Mouse (Mus musculus) brain, embryonic 14.5 days (tissue): ENCODE measurements around the gene Sh3rf1. TPM values are rescaled to one million over a fixed set of nuclear protein-coding genes. Genes with fewer than 3 reads are reported as not detected.

Experiments used
- DNase-seq: peaks from one replicate; pipeline ENCODE4 v3.0.0-alpha.2; 2011; ENCODE audit warnings: low read depth
- CTCF ChIP-seq: fragments of 200-500 bp; IDR thresholded peaks from 2 replicates; pipeline ENCODE4 v1.5.1; 2012; ENCODE audit warnings: inconsistent platforms, mild to moderate bottlenecking, moderate library complexity, borderline replicate concordance; ENCODE audit not compliant: insufficient read depth, insufficient read length; ENCODE audit errors: extremely low read depth
- POLR2A ChIP-seq: fragments of 200-500 bp; IDR thresholded peaks from 2 replicates; pipeline ENCODE4 v1.6.1; 2012; ENCODE audit warnings: mild to moderate bottlenecking, inconsistent platforms, borderline replicate concordance; ENCODE audit not compliant: poor library complexity, insufficient read depth, insufficient read length, severe bottlenecking; ENCODE audit errors: extremely low read depth
- polyA plus RNA-seq: library from polyadenylated mRNA; depleted of rRNA; stranded (reverse); fragments of >200 nt; gene quantifications from 2 replicates; pipeline ENCODE4 v1.2.3, GENCODE M21; 2012

The Sh3rf1 gene
- polyA plus RNA-seq, 1 experiment, result 33.3 TPM

DNA sequence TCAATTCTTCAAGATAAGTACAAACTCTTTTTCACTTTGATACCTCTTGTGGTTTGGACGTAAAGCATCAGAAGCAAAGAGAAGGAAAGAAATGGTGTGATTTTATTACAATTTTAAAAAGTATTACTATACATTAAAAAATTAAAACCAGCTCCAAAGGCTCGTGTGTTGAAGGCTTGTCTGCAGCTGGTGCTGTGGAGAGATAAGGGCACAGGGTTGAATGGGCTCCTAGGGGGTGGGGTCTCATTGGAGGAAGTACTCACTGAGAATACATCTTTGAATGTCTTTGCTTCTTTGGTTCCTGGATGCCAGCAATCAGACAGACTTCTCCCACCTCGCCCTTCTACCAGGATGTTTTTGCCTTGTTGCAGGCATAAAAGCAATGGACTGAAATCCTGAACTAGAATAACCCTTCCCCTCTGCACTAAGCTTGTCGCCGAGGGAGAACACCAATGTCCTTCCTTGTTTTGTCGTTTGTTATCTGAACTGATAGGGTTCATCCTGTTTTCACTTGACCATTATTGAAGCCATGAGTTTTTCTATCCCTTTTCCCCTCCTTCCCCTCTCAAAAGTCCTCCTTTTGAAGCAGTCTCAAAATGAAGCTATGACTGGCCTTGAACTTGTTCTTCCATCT is 23.3 kb upstream of the Sh3rf1 start:
- DNase-seq, result no peak

DNA sequence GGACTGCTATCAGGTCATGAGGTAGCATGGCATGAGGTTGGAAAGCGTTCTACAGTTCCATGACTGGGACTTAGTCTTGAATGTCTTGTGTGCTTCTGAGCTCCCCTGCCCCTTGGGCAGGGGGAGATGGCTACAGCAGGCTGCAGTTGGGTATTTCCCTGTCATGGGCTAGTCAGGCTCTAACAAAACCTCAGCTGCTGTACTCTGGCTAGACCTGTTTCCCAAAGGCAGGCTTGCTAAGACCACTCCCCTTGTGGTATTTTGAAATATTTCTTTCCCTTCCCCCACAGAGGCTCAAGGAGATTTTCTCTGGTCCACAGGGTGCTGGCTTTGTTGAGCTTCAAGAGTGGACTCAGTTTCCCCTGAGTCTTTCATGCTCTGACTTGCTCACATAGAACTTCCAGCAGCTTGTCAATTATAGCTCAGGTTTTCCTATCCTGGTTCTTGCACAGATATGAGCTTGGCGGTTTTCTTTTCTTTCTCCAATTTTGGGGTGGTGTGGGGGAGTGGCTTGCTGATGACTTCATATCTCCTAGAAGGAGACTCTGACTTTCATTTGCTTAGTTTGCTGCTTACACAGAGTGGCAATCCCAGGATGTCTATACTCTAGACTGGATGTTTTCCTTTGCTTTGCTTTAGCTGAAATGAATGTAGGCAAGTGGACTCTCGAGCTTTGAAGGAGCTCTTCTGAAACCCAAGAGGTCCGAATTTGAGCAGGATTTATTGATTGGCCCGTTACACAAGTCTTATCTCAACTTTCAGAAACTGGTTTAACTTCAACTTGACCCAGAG is 20.4 kb upstream of the Sh3rf1 start:
- DNase-seq, result no peak
- no peak for TF ChIP-seq POLR2A
- no peak for TF ChIP-seq CTCF

More for the DNA sequence above, 23.3 kb upstream of the Sh3rf1 start:
- TF ChIP-seq POLR2A (no peak), CTCF (no peak)

- no peak for TF ChIP-seq POLR2A
- no peak for TF ChIP-seq CTCF
Observed at GRCm38 (mm10) chr8:61206876-61207275, 16.8 kb upstream of the Sh3rf1 start.

DNA sequence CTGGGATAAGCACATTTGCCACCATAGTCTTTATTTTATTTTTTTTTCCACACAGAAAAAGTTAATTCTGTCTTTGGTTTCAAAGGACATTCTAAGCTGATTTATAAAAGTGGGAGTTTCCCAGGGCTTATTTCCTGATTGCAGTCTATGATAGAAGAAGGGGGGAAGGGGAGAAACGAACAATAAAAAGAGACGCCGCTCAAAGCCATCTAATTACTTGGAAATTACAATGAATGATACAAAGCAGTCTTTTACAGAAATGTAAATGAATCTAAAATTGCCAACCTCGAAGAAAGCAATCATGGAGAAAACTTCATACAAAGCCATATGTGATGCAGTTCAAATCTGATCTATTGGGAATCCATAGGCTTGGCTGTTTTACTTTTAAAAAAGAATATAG is 16.0 kb upstream of the Sh3rf1 start:
- no peak for TF ChIP-seq CTCF
- no peak for TF ChIP-seq POLR2A
- peak; percentile 60 for DNase-seq

More at GRCm38 (mm10) chr8:61206876-61207275, 16.8 kb upstream of the Sh3rf1 start:
- DNase-seq, result no peak

DNA sequence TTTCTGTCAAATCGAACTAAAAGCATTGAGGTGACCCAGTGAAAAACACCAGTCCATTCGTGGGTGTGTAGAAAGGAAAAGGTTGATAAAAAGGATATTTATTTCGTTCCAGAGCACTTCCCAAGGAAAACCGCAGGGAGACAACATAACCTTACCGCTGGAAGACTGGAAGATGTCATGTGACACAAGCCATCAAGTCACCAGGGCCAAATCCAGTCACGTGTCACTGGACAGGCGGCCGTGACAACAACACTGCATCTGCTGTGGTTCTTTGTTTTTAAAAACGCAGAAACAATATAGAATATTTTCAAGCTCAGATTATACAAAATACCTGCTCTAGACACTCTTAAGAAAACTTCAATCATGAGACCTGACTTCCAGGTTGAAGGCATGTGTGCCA is 15.0 kb upstream of the Sh3rf1 start:
- DNase-seq, result no peak
- TF ChIP-seq POLR2A (no peak), CTCF (no peak)

DNA sequence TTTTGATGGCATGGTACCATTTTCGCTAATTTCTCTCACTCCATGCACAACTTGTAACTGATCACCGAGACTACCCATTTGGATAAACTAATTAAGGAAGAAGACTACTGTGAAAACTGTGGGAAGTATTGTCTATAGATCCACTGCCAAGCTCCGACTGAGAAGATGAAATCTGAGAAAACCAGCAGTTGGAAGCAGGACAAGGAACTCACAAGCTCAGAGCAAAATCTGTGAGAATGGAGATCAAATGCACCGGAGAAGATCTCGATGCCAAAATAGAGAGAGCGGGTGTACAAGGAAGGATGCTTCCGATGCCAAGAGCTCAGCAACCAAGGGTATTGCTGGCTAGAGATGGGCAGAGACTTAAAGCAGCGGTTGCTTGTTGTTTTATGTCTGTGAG is 12.8 kb upstream of the Sh3rf1 start:
- TF ChIP-seq POLR2A, result no peak
- no peak for TF ChIP-seq CTCF

DNA sequence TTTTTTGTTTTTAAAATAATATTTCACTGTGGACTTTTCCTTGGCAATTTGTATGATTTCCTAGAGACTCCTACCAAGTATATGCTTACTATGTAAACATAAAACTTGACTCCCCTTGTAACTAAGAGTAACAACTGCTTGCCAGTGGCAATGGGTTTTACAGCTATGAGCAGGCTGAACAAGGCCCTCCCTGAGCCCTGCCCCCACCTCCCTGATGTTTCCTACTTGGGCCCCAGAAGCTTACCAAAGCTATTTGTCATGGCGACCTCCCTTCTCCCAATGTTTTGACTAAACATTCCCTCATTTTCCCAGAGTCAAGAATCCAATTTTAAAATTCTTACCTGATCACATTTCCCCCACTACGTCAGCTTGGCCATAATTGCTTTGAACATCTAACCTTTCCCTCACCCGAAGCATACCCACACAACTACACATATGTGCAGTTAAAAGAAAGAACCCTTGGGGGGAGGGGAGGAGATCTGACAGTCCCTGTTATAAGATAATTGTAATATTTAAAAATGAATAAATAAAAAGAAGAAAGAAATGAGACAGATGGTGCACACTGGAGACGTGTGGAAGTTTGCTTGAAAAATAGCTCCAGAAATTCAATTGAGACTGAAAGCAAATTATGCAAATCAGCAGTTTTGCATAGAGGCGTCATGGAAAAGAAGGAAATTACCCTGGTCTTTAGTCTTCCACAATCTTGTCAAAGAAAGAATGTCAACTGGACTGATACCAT is 8.4 kb upstream of the Sh3rf1 start:
- peak; percentile 80 for DNase-seq
- no peak for TF ChIP-seq POLR2A
- TF ChIP-seq CTCF, result no peak

More for the DNA sequence above, 12.8 kb upstream of the Sh3rf1 start:
- peak; percentile 66 for DNase-seq

GRCm38 (mm10) chr8:61217017-61217416 is 6.7 kb upstream of the Sh3rf1 start:
- DNase-seq, result no peak
- TF ChIP-seq CTCF, result no peak
- TF ChIP-seq POLR2A, result no peak

DNA sequence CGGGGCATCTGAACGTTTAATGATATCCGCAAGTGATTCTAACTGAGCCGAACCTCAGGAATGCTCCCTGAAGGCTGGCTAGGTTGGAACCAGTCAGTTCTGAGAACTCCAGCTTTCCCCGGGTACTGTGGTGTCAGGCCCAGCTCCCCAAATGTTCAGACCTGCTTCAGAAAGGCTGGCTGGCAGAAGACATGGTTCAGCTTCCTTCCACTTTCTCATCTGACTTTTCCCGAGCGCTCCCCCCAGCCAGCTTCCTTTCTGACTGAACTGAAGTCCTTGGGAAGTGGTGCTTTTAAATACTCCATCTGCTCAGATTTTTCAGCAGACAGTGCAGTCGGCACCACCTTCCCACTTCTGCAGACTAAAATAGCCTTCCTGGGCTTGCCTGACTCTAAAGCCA is 6.2 kb upstream of the Sh3rf1 start:
- no peak for DNase-seq
- TF ChIP-seq POLR2A, result no peak
- no peak for TF ChIP-seq CTCF

GRCm38 (mm10) chr8:61218439-61218838 is 5.2 kb upstream of the Sh3rf1 start:
- no peak for DNase-seq
- TF ChIP-seq POLR2A (no peak), CTCF (no peak)

- TF ChIP-seq CTCF (no peak), POLR2A (no peak)
- DNase-seq, result no peak
Observed at GRCm38 (mm10) chr8:61223283-61223682, 389 bp upstream of the Sh3rf1 start.

- no peak for TF ChIP-seq POLR2A
- no peak for TF ChIP-seq CTCF
- peak; percentile 78 for DNase-seq
Observed at GRCm38 (mm10) chr8:61224380-61225092, 864 bp downstream of the Sh3rf1 start.
